21 mouse cellular contexts compared by ENCODE assay signal in genomic region chr9:72496691-72497090, GRCm38 (mm10). TPM values are rescaled to one million over a fixed set of nuclear protein-coding genes. Genes with fewer than 3 reads are reported as not detected.
DNase-seq lines count a peak whose midpoint lies in the region; ATAC-seq and TF ChIP-seq lines count a peak whose summit lies in the region.
"Had no signal": no experiment of that assay in that cellular context is flagged by ENCODE, and none has a peak within 500 bp of the region (broad histone marks: within the 10 kb centered on the region; RNA-seq: fewer than 3 reads in every experiment).

No protein-coding gene starts in this region.

- no peak overlapping the region for H3K4me3 ChIP-seq in forebrain, embryonic 16.5 days (replicated peaks; ENCODE audit: low read length)
- no peak overlapping the region for H3K4me3 ChIP-seq in forebrain, embryonic 11.5 days (ENCODE audit: low read depth, low read length)
- no peak overlapping the region for H3K4me3 ChIP-seq in layer of hippocampus, adult 2 months
- H3K4me3 ChIP-seq: embryonic facial prominence, embryonic 13.5 days; embryonic facial prominence, embryonic 15.5 days; erythroblast, embryonic 14.5 days; forebrain, embryonic 12.5 days had no signal

- no peaks in the 10 kb centered on the region for H3K36me3 ChIP-seq in forebrain, embryonic 16.5 days (ENCODE audit: control insufficient read depth, insufficient read depth)
- no peaks in the 10 kb centered on the region for H3K36me3 ChIP-seq in forebrain, embryonic 11.5 days (ENCODE audit: control insufficient read depth, insufficient read depth, low read length)
- H3K36me3 ChIP-seq: embryonic facial prominence, embryonic 13.5 days; embryonic facial prominence, embryonic 15.5 days; forebrain, embryonic 12.5 days had no signal

- no peak for DNase-seq in forebrain, embryonic 11.5 days (ENCODE audit: low spot score)
- no peak for DNase-seq in layer of hippocampus, adult 2 months (ENCODE audit: low spot score in 2 of 2)
- DNase-seq in layer of hippocampus, adult 9-11 months = no peak
- peak; percentile 32 for DNase-seq in MEL-GATA-1-ER (ENCODE audit: extremely low read depth, low read depth)
- no peak for DNase-seq in left cerebral cortex, postnatal 10 days (ENCODE audit: extremely low spot score in 1 of 2, low spot score in 2 of 2)
- no peak for DNase-seq in Muller cell, postnatal 12 days (ENCODE audit: inconsistent ontology term)
- DNase-seq: adrenal gland, adult 8-10 months; adrenal gland, postnatal 14 days; adrenal gland, postnatal 36 days; cerebellum, adult 11 months; cerebellum, adult 8-10 months; cerebellum, adult 9-11 months; cerebellum, postnatal 36 days; embryo, embryonic 11 days had no signal

- TF ChIP-seq CTCF in layer of hippocampus, adult 2 months (conservative IDR thresholded peaks at IDR 0.05) = no peak

- H3K4me2 ChIP-seq in forebrain, embryonic 16.5 days (ENCODE audit: low read length) = no peak overlapping the region
- no peak overlapping the region for H3K4me2 ChIP-seq in forebrain, embryonic 11.5 days (ENCODE audit: low read depth, low read length, severe bottlenecking)
- H3K4me2 ChIP-seq: embryonic facial prominence, embryonic 13.5 days; embryonic facial prominence, embryonic 15.5 days; forebrain, embryonic 12.5 days had no signal

- intact Hi-C loops in left cerebral cortex, postnatal 10 days (cut with DNase I) = no loop called here

- no peaks in the 10 kb centered on the region for H3K27me3 ChIP-seq in forebrain, embryonic 16.5 days (replicated peaks; ENCODE audit: control insufficient read depth, insufficient read depth, low read length)
- H3K27me3 ChIP-seq in forebrain, embryonic 11.5 days (ENCODE audit: control insufficient read depth, insufficient read depth, low read length) = no peaks in the 10 kb centered on the region
- H3K27me3 ChIP-seq: embryonic facial prominence, embryonic 13.5 days; embryonic facial prominence, embryonic 15.5 days; forebrain, embryonic 12.5 days had no signal

- no peak overlapping the region for H3K9ac ChIP-seq in forebrain, embryonic 16.5 days (replicated peaks; ENCODE audit: low read depth, low read length)
- no peak overlapping the region for H3K9ac ChIP-seq in forebrain, embryonic 11.5 days (ENCODE audit: low read length)
- H3K9ac ChIP-seq: embryonic facial prominence, embryonic 13.5 days; embryonic facial prominence, embryonic 15.5 days; forebrain, embryonic 12.5 days had no signal

- no peaks in the 10 kb centered on the region for H3K9me3 ChIP-seq in forebrain, embryonic 16.5 days (ENCODE audit: control insufficient read depth, low read length)
- no peaks in the 10 kb centered on the region for H3K9me3 ChIP-seq in forebrain, embryonic 11.5 days (ENCODE audit: control insufficient read depth, low read length)
- H3K9me3 ChIP-seq: embryonic facial prominence, embryonic 13.5 days; embryonic facial prominence, embryonic 15.5 days; forebrain, embryonic 12.5 days had no signal

- WGBS in forebrain, embryonic 16.5 days = 41% methylated on average over 2 of the region's 2 CpGs
- WGBS in forebrain, embryonic 11.5 days = 78% methylated on average over 2 of the region's 2 CpGs

- ATAC-seq in forebrain, embryonic 16.5 days = 0 out of 2 replicates have a peak, but pooled peaks have one; percentile 6
- ATAC-seq in forebrain, embryonic 11.5 days (replicated peaks; ENCODE audit: low FRiP score) = no peak
- ATAC-seq: activated CD4-positive, CD25-positive, alpha-beta regulatory T cell, adult 4 months; Patski had no signal

- peaks cover 6% of the 10 kb centered on the region for H3K4me1 ChIP-seq in forebrain, embryonic 16.5 days (replicated peaks; ENCODE audit: control insufficient read depth, insufficient read depth, low read length)
- no peaks in the 10 kb centered on the region for H3K4me1 ChIP-seq in forebrain, embryonic 11.5 days (replicated peaks; ENCODE audit: control insufficient read depth, insufficient read depth, low read length)

- H3K27ac ChIP-seq in forebrain, embryonic 16.5 days (ENCODE audit: low read length) = no peak overlapping the region
- H3K27ac ChIP-seq in forebrain, embryonic 11.5 days (ENCODE audit: low read depth, low read length) = no peak overlapping the region
- 0 out of 2 replicates have a peak overlapping the region, but pooled peaks have one; percentile 2 for H3K27ac ChIP-seq in layer of hippocampus, adult 2 months
- H3K27ac ChIP-seq: embryonic facial prominence, embryonic 13.5 days; embryonic facial prominence, embryonic 15.5 days; forebrain, embryonic 12.5 days had no signal

RNA-seq across cellular contexts. Expression of gene Tex9, which starts 4.7 kb away (rescaled TPM):
- 27.4 and 33.3 TPM in 2 replicates for polyA plus RNA-seq in forebrain, embryonic 16.5 days (2015; fragmentation: Nextera tagmentation; extraction: Ambion mirVana)
- polyA plus RNA-seq in forebrain, embryonic 11.5 days (2014; fragmentation: Nextera tagmentation; extraction: Ambion mirVana) = 75.1 and 77.6 TPM in 2 replicates
- 1 to 10 TPM; 6.5 to 7.3 TPM for total RNA-seq in layer of hippocampus, adult 2 months (2021)
- total RNA-seq in left cerebral cortex, postnatal 10 days (2021) = 10 to 100 TPM; 12.5 to 13.2 TPM

RNA-seq across cellular contexts. Expression of gene Rfx7, which starts 35.3 kb away (rescaled TPM):
- polyA plus RNA-seq in forebrain, embryonic 16.5 days (2015; fragmentation: Nextera tagmentation; extraction: Ambion mirVana) = 17.2 and 18.6 TPM in 2 replicates
- 27.0 and 28.0 TPM in 2 replicates for polyA plus RNA-seq in forebrain, embryonic 11.5 days (2014; fragmentation: Nextera tagmentation; extraction: Ambion mirVana)
- total RNA-seq in layer of hippocampus, adult 2 months (2021) = 10 to 100 TPM; 21.4 to 21.6 TPM
- 10 to 100 TPM; 35.0 to 37.4 TPM for total RNA-seq in left cerebral cortex, postnatal 10 days (2021)

RNA-seq across cellular contexts. Expression of gene Mns1, which starts 58.9 kb away (rescaled TPM):
- 12.1 and 16.4 TPM in 2 replicates for polyA plus RNA-seq in forebrain, embryonic 16.5 days (2015; fragmentation: Nextera tagmentation; extraction: Ambion mirVana)
- 48.6 and 51.7 TPM in 2 replicates for polyA plus RNA-seq in forebrain, embryonic 11.5 days (2014; fragmentation: Nextera tagmentation; extraction: Ambion mirVana)
- 1 to 10 TPM; 1.2 to 2.4 TPM for total RNA-seq in layer of hippocampus, adult 2 months (2021)
- total RNA-seq in left cerebral cortex, postnatal 10 days (2021) = 1 to 10 TPM; 1.2 to 1.7 TPM
